Mouse (Mus musculus) hindbrain, embryonic 16.5 days (tissue): ENCODE data around the gene Mpeg1. TPM values are rescaled to one million over a fixed set of nuclear protein-coding genes. Genes with fewer than 3 reads are reported as not detected.
A peak's percentile ranks its signal among the peaks of the same experiment; 100 is the strongest.

Source experiments
- ATAC-seq: fragments of 200-750 bp; cut with Nextera tagmentation; 2 replicates; pipeline ENCODE4 v1.8.0; 2017; ENCODE audit warnings: moderate TSS enrichment, moderate library complexity
- H3K27ac ChIP-seq: fragments of 300-500 bp; sonication (generic); 2 replicates; pipeline ENCODE4 v1.5.1; 2014; ENCODE audit warnings: low read depth, mild to moderate bottlenecking, control low read depth, low read length, moderate library complexity
- H3K27me3 ChIP-seq: fragments of 300-500 bp; sonication (generic); replicated peaks from 2 replicates; pipeline ENCODE4 v1.6.1; 2014; ENCODE audit warnings: low read length; ENCODE audit not compliant: control insufficient read depth, insufficient read depth
- H3K36me3 ChIP-seq: fragments of 300-500 bp; sonication (generic); 2 replicates; pipeline ENCODE4 v1.6.1; 2014; ENCODE audit warnings: mild to moderate bottlenecking, low read length, moderate library complexity, mixed read lengths; ENCODE audit not compliant: control insufficient read depth, insufficient read depth
- H3K4me1 ChIP-seq: fragments of 300-500 bp; sonication (generic); 2 replicates; pipeline ENCODE4 v1.6.1; 2014; ENCODE audit warnings: low read depth, low read length; ENCODE audit not compliant: control insufficient read depth, insufficient read depth
- H3K4me2 ChIP-seq: fragments of 300-500 bp; sonication (generic); 2 replicates; pipeline ENCODE4 v1.6.1; 2014; ENCODE audit warnings: mild to moderate bottlenecking, low read length, control low read depth, moderate library complexity
- H3K4me3 ChIP-seq: fragments of 300-500 bp; sonication (generic); 2 replicates; pipeline ENCODE4 v1.5.1; 2014; ENCODE audit warnings: mild to moderate bottlenecking, low read length, control low read depth, moderate library complexity
- H3K9ac ChIP-seq: fragments of 300-500 bp; sonication (generic); 2 replicates; pipeline ENCODE4 v1.6.1; 2014; ENCODE audit warnings: low read depth, mild to moderate bottlenecking, control low read depth, low read length, moderate library complexity
- H3K9me3 ChIP-seq: fragments of 300-500 bp; sonication (generic); 2 replicates; pipeline ENCODE4 v1.6.1; 2014; ENCODE audit warnings: mild to moderate bottlenecking, low read length, moderate library complexity; ENCODE audit not compliant: control insufficient read depth
- WGBS: fragments of 180-500 bp; shearing (Covaris S2); extraction: QIAGEN DNeasy Blood & Tissue Kit; methylation state at CpG from one replicate; pipeline ENCODE4 v1.1.7; 2014; 5-methylcytosine and 5-hydroxymethylcytosine counted together
- polyA plus RNA-seq: library from polyadenylated mRNA; unstranded; fragments of >200 nt; fragmentation: Nextera tagmentation; extraction: Ambion mirVana; gene quantifications from 2 replicates; pipeline ENCODE4 v1.2.1, GENCODE M21; 2015

Gene Mpeg1
- polyA plus RNA-seq, 1 experiment from 2014 or later = 0.66 TPM

DNA sequence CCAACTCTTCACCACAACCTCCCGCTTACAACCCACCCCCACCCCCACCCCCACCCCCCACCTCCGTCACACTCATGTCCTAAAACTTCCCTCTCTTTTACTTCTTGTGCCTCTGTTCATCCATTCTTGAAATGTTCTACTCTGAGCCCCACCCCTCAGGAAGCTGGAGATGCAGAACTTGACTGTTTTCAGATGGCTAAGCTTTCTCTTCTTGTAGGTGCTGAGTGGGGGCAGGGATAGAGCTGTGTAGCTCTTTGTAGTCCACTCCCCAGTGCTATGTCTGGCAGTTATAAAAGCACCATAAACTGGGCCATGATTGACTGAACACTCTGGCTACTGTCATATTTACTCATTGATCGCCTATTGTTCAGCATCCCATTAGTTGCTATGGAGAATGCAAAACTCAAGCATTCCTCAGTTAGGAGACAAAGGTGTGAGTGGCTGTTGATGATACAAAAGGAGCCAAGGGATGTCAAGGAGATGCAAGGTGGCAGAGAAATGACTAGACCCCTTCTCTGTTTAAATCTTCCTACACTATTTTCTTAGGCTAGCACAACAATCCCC is 34.5 kb downstream of the Mpeg1 start:
- peaks cover 28% of the 10 kb centered on the region for H3K4me1 ChIP-seq
- H3K4me3 ChIP-seq = no peak overlapping the region
- H3K9ac ChIP-seq = no peak overlapping the region
- 9% methylated on average over 3 of the region's 3 CpGs for WGBS
- ATAC-seq = no peak
- H3K36me3 ChIP-seq = peaks cover 15% of the 10 kb centered on the region
- no peaks in the 10 kb centered on the region for H3K27me3 ChIP-seq
- H3K4me2 ChIP-seq = 0 out of 2 replicates have a peak overlapping the region, but pooled peaks have one; percentile 22
- H3K27ac ChIP-seq = 0 out of 2 replicates have a peak overlapping the region, but pooled peaks have one; percentile 19
- H3K9me3 ChIP-seq = no peaks in the 10 kb centered on the region

DNA sequence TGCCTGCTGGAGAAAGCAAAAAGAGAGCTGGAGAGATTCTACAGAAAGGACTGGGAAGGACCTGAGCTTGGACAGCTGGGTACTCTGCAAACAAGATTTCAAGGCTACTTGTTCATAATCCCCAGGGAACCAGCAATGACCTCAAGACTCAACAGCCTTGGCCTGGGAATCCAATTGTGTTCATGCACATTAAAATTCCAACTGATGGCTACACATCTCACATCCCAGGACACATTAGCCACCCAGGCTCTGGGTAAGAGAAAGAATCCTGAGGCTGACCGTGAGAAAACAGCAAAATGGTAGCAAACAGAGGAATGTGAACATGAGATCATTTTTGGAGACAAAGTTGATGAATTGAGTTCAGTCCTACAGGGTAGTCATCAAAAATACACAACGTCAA is 35.7 kb downstream of the Mpeg1 start:
- H3K36me3 ChIP-seq = peaks cover 9% of the 10 kb centered on the region
- H3K9me3 ChIP-seq = no peaks in the 10 kb centered on the region
- H3K4me1 ChIP-seq = peaks cover 23% of the 10 kb centered on the region
- no peak overlapping the region for H3K4me3 ChIP-seq
- no peaks in the 10 kb centered on the region for H3K27me3 ChIP-seq
- no peak overlapping the region for H3K9ac ChIP-seq
- no peak overlapping the region for H3K4me2 ChIP-seq
- 43% methylated on average over 2 of the region's 2 CpGs for WGBS
- no peak overlapping the region for H3K27ac ChIP-seq
- ATAC-seq = no peak

DNA sequence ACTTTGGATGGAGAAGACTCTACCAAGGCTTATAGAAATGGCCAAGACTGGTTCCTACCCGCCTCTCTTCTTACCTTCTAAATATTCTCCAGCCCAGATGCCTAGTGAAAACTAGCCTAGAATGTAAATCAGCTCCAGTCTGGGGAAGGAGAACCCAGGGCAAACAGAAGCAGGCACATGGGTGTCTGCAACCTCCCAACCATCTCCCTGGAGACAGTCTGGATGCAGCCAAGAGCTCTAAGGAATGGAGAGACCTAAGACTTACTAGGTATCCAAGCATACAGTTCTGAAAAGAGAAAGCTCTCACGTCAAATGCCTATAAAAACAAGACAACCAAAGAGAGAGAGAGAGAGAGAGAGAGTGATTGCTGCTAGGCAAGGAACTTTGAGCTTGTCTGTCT is 37.3 kb downstream of the Mpeg1 start:
- ATAC-seq = no peak
- no peak overlapping the region; the same call in 1 of the 2 replicates for H3K27ac ChIP-seq

DNA sequence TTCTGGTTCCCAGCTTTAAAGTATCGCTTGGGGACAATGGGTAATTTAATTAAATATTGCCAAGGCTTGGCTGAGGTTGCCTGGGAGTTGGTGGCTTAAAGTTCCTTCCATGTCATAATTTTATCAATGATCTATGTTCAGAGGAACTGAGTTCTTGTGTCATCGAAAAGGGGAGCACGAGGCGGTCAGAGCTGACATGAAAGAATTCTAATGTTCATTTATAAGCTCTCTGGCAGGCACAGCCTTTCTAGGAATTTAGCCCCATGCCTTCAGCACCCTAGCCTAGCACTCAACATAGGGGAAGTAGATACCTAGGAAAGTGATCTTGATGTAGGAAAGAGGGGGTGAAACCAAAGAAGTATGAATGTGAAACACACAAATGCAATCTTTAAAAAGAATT is 37.7 kb downstream of the Mpeg1 start:
- Histone ChIP-seq H3K9ac (no peak overlapping the region), H3K9me3 (no peaks in the 10 kb centered on the region), H3K36me3 (no peaks in the 10 kb centered on the region), H3K27ac (peak overlapping the region; percentile 35; the same call in 1 of the 2 replicates), H3K4me1 (peaks cover 22% of the 10 kb centered on the region), H3K27me3 (no peaks in the 10 kb centered on the region), H3K4me3 (no peak overlapping the region), H3K4me2 (peak overlapping the region; percentile 83)
- WGBS = 33% methylated on average over 4 of the region's 4 CpGs
- ATAC-seq = no peak

More for the DNA sequence above, 37.3 kb downstream of the Mpeg1 start:
- H3K36me3 ChIP-seq = no peaks in the 10 kb centered on the region
- no peaks in the 10 kb centered on the region for H3K27me3 ChIP-seq
- H3K4me3 ChIP-seq = no peak overlapping the region
- no peaks in the 10 kb centered on the region for H3K9me3 ChIP-seq
- WGBS = 20% methylated on average over 2 of the region's 2 CpGs
- H3K9ac ChIP-seq = no peak overlapping the region
- H3K4me1 ChIP-seq = peaks cover 23% of the 10 kb centered on the region
- H3K4me2 ChIP-seq = peak overlapping the region; percentile 10; the same call in 1 of the 2 replicates

DNA sequence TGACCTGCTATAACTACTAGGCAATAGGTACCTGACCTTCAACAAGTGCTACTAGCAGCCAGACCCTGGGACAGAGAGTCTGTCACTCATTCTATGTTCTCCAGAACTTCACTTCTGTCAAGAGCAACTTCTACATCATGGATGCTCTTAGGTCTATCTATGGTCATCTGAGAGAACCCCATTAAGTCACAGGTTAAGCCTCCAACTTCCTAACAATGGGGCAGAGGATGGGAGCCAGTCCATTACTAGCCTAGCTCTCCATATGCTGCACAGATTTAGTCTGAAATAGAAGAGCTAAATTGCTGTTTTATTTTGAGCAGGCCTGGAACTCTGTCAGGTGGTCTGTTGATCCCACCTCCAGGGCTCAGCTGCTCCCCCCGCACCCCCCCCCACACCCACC is 38.4 kb downstream of the Mpeg1 start:
- Histone ChIP-seq H3K4me3 (peak overlapping the region; percentile 69; the same call in 1 of the 2 replicates), H3K4me2 (peak overlapping the region; percentile 83), H3K9me3 (no peaks in the 10 kb centered on the region), H3K27me3 (no peaks in the 10 kb centered on the region), H3K27ac (peak overlapping the region; percentile 93), H3K36me3 (no peaks in the 10 kb centered on the region), H3K4me1 (peaks cover 19% of the 10 kb centered on the region), H3K9ac (no peak overlapping the region)
- no peak for ATAC-seq
- 17% methylated on average over 1 of the region's 1 CpGs for WGBS

DNA sequence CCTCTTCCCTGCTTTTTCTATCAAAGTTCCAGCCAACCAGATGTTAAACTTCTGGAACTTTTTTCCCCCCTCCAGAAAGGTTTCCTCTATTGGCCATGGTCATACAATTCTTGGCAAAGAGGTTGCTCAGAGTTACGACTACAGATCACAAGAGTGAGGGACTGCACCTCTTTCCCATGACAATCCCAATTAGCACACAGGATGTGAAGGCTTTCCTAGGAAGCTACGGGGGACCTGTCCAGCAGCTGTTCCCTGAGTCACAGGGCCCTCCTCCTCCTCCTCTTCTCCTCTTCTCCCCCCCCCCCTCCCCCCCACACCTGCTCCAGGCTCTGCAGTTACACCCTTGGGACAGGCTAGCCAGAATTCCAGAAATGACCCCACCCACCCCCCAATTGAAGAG is 38.9 kb downstream of the Mpeg1 start:
- peaks cover 19% of the 10 kb centered on the region for H3K4me1 ChIP-seq
- ATAC-seq = no peak
- H3K4me3 ChIP-seq = peak overlapping the region; percentile 69
- peak overlapping the region; percentile 83 for H3K4me2 ChIP-seq
- H3K9me3 ChIP-seq = no peaks in the 10 kb centered on the region
- no peaks in the 10 kb centered on the region for H3K36me3 ChIP-seq
- WGBS = 3% methylated on average over 2 of the region's 2 CpGs
- peak overlapping the region; percentile 93 for H3K27ac ChIP-seq
- H3K27me3 ChIP-seq = no peaks in the 10 kb centered on the region
- H3K9ac ChIP-seq = peak overlapping the region; percentile 85

DNA sequence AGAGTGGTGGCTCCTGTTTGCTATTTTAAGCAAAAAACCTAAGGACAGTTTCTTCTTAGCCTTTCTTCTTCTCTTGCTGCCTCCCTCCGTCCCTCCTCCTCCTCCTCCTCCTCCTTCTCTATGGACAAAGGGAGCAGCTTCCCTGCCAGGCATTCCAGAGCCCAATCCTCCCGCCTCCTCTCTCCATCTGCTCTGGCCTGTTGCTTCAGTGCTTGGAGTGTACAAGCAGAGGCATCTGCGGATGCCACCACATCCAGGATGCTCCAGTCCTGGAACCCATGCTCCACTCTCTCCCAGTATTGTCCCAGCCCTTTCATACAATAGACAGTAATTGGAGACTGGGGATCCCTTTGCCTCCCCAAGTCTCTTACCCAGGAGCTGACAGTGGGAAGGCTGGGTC is 39.5 kb downstream of the Mpeg1 start:
- H3K9ac ChIP-seq = peak overlapping the region; percentile 85
- peak overlapping the region; percentile 83 for H3K4me2 ChIP-seq
- H3K27me3 ChIP-seq = no peaks in the 10 kb centered on the region
- peak; percentile 28; the same call in 1 of the 2 replicates for ATAC-seq
- peaks cover 14% of the 10 kb centered on the region for H3K4me1 ChIP-seq
- H3K36me3 ChIP-seq = no peaks in the 10 kb centered on the region
- peak overlapping the region; percentile 93 for H3K27ac ChIP-seq
- WGBS = 0% methylated on average over 3 of the region's 3 CpGs
- peak overlapping the region; percentile 69 for H3K4me3 ChIP-seq
- H3K9me3 ChIP-seq = no peaks in the 10 kb centered on the region

DNA sequence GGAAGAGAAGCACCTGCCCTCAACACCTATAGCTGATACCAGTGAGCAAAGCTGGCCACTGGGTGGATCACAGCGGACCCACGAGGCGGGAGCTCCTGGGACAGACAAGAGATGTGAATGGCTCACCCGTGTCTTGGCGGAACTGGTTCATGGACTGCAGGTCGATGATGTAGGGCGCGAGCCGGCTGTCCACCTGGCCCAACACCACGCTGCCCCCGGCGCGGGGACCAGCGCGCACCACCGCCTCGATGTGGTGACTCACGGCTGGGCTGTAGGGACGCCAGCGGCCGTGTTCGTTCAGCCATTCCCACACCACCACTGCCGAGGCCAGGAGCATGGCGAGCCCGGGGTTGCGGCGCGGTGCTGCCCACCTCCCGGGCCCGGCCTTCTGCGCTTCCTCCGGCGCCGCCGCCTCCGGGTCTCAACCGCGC is 40.3 kb downstream of the Mpeg1 start:
- peak overlapping the region; percentile 83 for H3K4me2 ChIP-seq
- peak overlapping the region; percentile 85 for H3K9ac ChIP-seq
- no peaks in the 10 kb centered on the region for H3K9me3 ChIP-seq
- peak overlapping the region; percentile 69 for H3K4me3 ChIP-seq
- H3K27ac ChIP-seq = peak overlapping the region; percentile 93
- H3K27me3 ChIP-seq = no peaks in the 10 kb centered on the region
- peak; percentile 63 for ATAC-seq
- H3K36me3 ChIP-seq = no peaks in the 10 kb centered on the region
- WGBS = under 1% methylated on average over 37 of the region's 38 CpGs
- H3K4me1 ChIP-seq = peaks cover 13% of the 10 kb centered on the region

DNA sequence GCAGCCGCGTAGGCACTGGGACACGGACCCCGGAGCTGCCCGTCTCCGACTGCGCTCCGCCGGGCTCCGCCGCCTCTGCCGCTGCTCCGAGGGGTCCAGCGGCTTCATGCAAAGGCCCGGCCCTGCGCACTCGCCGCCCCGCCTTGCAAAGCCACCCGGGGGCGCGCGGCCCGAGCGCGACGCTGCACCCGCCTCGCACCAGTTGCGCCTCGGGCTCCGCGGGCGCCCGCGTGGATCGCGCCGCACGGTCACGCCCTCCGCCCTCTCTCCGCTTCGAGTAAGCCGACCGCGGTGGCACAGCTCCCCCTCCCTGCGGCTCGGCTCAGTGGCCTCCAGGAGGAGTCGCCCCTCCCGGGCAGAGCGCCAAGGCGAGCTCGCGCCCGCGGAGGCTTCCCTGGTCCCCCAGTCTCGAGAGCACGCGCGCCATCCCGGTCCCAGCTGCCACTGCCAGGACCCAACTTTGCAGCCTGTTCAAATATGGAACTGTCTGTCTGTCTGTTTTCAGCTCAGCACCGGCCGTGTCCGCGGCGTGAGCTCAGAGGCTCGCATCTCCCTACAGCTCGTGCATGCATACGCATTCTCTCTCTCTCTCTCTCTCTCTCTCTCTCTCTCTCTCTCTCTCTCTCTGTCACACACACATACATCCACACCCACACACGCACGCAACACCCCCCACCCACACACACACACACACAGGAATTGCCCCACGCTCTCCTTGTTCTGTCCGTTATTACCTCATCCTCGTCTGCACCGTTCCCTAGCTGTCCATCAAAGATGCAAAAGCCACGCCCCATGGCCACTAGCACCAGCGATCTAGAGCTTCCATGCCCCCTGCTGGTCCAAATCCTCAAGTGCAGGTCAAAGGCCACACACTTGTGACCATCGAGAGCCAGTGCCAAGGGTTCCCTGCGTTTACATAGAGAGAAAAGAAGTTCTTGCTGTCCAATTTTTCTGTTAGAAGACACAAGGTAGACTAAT is 41.1 kb downstream of the Mpeg1 start, which contains the start of gene Dtx4:
TSS of gene Dtx4 (minus strand) at position 85 of the 978 bp plus-strand sequence.
- peak; percentile 91 for ATAC-seq
- peak within 1 kb of the TSS; percentile 93 for H3K27ac ChIP-seq
- no peaks in the 10 kb centered on the region for H3K27me3 ChIP-seq
- H3K9ac ChIP-seq = peak within 1 kb of the TSS; percentile 85
- H3K4me1 ChIP-seq = peaks cover 13% of the 10 kb centered on the region
- whole genome bisulfite sequencing = under 1% methylated on average over 71 of the region's 80 CpGs
- peak within 1 kb of the TSS; percentile 69 for H3K4me3 ChIP-seq
- peak within 1 kb of the TSS; percentile 83 for H3K4me2 ChIP-seq
- H3K9me3 ChIP-seq = no peaks in the 10 kb centered on the region
- H3K36me3 ChIP-seq = no peaks in the 10 kb centered on the region
